Mouse (Mus musculus) myocyte (in vitro differentiated cells): Measurements from ENCODE around the gene Arel1.

Source experiments
- POLR2AphosphoS2 ChIP-seq: IDR thresholded peaks from one replicate; pipeline ENCODE4 v1.6.1; 2011; ENCODE audit warnings: low read depth, control low read depth; ENCODE audit not compliant: insufficient read length
- REST ChIP-seq: IDR thresholded peaks from one replicate; pipeline ENCODE4 v1.6.1; 2011; ENCODE audit warnings: mild to moderate bottlenecking, control low read depth, moderate library complexity; ENCODE audit not compliant: insufficient read depth, insufficient read length
- USF1 ChIP-seq: IDR thresholded peaks from one replicate; pipeline ENCODE4 v1.6.1; 2011; ENCODE audit warnings: low read depth, mild to moderate bottlenecking, control low read depth, moderate library complexity

GRCm38 (mm10) chr12:84921881-84922419 lies 48.8 kb downstream of the Arel1 start:
- TF ChIP-seq USF1 (no peak), REST (no peak), POLR2AphosphoS2 (no peak)
